Comparison of ENCODE assay signal across 13 mouse cellular contexts in the genomic region with DNA sequence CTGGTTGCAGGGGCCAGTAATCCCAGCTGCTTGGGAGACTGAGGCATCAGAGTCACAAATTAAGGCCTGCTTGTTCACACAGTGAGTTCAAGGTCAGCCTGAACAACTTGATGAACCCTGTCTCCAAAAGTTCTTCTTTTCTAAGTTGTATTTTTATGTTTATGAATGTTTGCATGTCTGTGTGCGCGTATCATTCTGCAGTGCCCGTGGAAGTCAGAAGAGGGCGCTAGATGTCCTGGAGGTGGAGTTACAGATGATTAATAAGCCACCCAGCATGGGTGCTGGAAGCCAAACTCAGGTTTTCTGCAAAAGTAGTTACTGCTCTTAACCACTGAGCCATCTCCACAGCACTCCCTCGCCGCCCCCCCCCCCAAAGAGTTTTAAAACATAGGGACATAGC. TPM values are rescaled to one million over a fixed set of nuclear protein-coding genes. Genes with fewer than 3 reads are reported as not detected.
DNase-seq lines count a peak whose midpoint lies in the region; ATAC-seq and TF ChIP-seq lines count a peak whose summit lies in the region.
"Had no signal": no experiment of that assay in that cellular context is flagged by ENCODE, and none has a peak within 500 bp of the region (broad histone marks: within the 10 kb centered on the region; RNA-seq: fewer than 3 reads in every experiment).

No protein-coding gene starts in this region.

- peak; percentile 41 for TF ChIP-seq CTCF in Patski (IDR thresholded peaks at IDR 0.05)

- in situ Hi-C loops in Patski (cut with MboI; ENCODE audit: low pct_unique_long_range_greater_than_20kb), result no loop called here

- CTCF ChIA-PET in Patski (lab: Charles Lee), result interaction anchor here (1.0 kb wide), 1 partner anchor 16 kb away, joined by 4 read pairs; no protein-coding TSS in a partner anchor

- peak; percentile 14 to 30 for DNase-seq in kidney, postnatal 4 days
- no peak for DNase-seq in kidney, postnatal 14 days
- DNase-seq in thymus, postnatal 14 days, result peak; percentile 8
- no peak for DNase-seq in thymus, adult 18-20 months
- no peak for DNase-seq in Patski (ENCODE audit: low read depth, low spot score)
- no peak for DNase-seq in urinary bladder, postnatal 25 days (ENCODE audit: low spot score)
- no peak for DNase-seq in embryo, embryonic 9.5 days (ENCODE audit: extremely low spot score)
- DNase-seq: cerebellum, adult 9-10 months; heart, adult 18-20 months; heart, postnatal 36 days had no signal

- POLR2A ChIA-PET in Patski (lab: Charles Lee), result no interaction called here

- H3K27me3 ChIP-seq in Patski, result no peaks in the 10 kb centered on the region
- H3K27me3 ChIP-seq: intestine, embryonic 15.5 days; lung, embryonic 15.5 days; midbrain, embryonic 12.5 days had no signal

- ATAC-seq in Patski, result no peak
- ATAC-seq: intestine, embryonic 15.5 days had no signal

RNA-seq across cellular contexts. Expression of gene Eif2s2, which starts 17.1 kb away (rescaled TPM):
- polyA plus RNA-seq in Patski (2021), result 175 TPM

Comparison
In these comparisons a context has a peak if more than half of its experiments do, and no peak if none do; other contexts are left out.
1. DNase-seq: peak in kidney, postnatal 4 days (2 of 2) and thymus, postnatal 14 days (single experiment); none in kidney, postnatal 14 days (single experiment), thymus, adult 18-20 months (0 of 2), Patski (single experiment), urinary bladder, postnatal 25 days (single experiment) and embryo, embryonic 9.5 days (single experiment).